Mouse (Mus musculus): ENCODE measurements around the gene Sv2c. TPM values are rescaled to one million over a fixed set of nuclear protein-coding genes. Genes with fewer than 3 reads are reported as not detected.
"Not testable (repeated sequence)": the region's sequence is repeated elsewhere in the genome, so short reads cannot be mapped to it uniquely, and the experiment has no call there.

The Sv2c gene
- 3.1 and 6.2 TPM in 2 replicates for total RNA-seq (2021)
- long read RNA-seq, experiment 1, partial matches to known transcripts, result 1 of 2 reads
- long read RNA-seq, experiment 1, other reads (novel, unspliced or antisense), result 1 of 2 reads
- long read RNA-seq, experiment 2, partial matches to known transcripts, result 0 of 1 reads
- long read RNA-seq, experiment 2, other reads (novel, unspliced or antisense), result 1 of 1 reads

DNA sequence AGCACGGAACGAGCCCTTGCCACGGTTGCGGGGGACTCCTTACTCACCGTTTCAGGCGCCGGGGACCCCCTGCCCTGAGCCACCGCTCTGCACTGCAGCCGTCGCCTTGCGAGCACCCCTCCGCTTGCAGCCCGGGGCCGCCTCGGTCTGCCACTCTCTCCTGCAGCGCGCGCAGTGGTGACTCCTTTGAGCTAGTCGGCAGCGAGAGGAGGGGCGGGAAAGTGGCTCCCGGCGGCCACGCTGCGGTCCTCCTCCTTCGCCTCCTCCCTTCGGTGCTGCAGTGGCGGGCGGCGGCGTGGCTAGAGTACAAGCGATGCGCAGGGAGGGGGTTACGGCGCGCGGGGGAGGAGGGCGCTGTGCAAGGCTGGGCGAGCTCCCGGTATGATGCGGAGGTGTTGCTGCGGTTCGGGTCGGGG is at the start of gene Sv2c:
Gene Sv2c, minus strand, starts transcription at position 177 of the 416 bp plus-strand sequence.
- peak; percentile 62 for DNase-seq

DNA sequence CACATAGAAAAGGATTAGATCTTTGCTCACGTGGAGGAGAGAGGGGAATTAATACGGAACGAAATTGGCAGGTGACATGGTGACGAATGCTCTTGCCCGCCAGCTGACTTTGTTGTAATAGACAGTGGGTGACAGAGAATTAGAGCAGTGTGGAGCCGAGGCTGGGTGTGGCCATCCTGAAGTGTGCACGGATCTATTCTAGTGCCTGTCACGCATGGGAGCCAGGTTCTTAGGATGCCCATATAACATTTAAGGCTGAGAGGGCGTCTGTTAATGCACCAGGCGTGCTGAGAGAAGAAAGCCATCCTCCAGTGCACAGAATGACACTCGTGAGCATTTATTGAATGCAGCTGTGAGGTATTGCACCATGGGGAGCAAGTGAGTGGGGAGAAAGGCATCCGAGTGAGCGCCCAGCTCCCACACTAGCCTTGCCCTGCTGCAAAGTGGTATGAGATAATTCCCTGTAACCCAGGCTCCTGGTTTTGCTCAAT is 48.3 kb upstream of the Sv2c start:
- DNase-seq, result no peak

DNA sequence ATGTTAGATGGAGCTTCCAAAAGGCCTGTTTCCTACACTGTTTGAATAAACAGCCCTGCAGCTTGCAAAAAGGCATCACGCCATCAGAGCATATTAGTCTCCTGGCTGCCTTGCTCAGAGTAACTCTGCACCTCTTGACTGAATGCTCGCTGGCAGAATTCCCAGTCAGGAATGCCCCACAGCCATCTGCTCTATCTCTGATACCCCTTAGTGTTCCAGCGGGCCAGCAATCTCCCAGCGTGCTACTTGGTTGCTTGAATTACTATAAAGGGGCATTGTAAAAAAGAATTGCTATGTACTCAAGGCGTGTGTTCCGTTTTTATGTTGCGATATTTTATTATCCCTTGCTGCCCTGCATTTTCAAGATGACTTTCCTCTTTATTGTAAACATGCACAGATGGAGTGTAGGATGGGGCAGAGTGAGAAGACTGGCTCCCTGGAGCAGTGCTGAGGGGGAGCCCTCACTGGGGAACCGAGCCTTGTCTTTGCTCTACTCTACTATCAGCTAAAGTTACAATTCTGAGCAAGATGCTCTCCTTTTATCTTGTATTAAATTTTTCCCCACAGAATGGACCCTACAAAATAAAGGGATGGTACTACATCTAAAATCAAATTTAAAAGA is 43.3 kb upstream of the Sv2c start:
- DNase-seq, result no peak

DNA sequence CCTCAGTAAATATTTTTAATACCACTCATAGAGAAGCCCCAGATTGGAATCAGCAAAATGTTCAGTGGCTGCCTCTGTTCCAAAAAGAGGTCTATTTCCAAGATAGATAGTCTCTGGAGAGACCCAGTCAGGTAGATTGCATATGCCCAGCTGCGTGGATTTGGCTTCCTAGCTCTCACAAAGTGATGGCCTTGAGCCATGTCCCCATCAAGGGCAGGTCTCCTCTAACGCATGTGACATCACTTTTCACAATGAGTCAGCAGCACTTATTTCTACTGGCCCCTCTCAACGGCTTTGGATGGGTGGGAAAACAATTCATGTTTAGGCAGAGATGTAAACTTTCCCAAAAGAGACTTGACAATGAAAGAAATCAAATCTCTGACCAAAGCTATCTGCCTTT is 41.3 kb upstream of the Sv2c start:
- peak; percentile 32 for DNase-seq

DNA sequence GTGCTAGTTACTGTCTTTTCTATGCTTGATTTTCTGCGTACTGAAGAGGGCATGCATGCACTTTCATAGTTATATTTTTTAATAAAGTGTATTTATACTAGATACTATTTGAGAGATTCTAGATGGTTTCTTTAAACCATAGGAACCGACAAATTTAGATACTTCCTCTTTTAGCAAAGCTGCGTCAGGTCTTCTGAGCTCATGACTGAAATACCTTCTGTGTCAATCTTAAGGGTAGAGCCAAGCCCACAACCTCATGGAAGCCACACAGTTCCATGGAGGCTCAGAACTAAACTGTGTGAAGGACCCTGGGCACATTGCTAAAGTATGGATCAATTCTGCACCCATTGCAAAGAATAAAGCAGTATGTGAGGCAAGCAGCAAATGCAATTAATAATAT is 39.9 kb upstream of the Sv2c start:
- DNase-seq, result no peak

DNA sequence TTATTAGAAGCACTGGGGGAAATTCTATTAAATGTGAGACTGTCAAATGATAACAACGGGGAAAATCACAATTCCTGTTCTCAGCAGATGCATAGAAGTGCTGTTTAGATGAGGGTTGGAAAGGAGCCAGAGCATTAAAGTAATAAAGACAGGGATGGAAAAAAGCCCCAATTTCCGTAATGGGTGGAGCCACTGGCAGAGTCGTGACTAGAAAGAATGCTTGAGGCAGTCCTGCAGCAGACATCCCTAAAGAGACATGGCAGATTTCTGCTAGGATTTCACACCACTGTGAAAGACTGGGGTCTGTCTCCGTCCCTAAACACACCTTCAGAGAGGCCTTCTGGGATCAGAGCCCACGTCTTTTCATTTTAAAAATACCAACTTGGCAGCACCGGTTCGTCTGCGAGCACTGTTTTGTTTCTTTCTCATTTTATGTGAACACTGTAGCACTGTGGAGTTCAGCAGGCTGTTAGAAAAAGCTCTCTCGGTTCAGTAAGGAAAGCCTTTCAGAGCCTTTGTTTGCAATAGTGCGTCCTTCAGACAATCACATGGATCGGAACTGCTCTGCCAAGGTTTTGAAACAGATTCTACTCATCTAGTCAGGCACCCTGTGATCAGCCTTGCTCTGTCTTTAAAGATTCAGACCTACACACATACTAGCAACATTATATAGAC is 36.8 kb upstream of the Sv2c start:
- DNase-seq, result no peak

DNA sequence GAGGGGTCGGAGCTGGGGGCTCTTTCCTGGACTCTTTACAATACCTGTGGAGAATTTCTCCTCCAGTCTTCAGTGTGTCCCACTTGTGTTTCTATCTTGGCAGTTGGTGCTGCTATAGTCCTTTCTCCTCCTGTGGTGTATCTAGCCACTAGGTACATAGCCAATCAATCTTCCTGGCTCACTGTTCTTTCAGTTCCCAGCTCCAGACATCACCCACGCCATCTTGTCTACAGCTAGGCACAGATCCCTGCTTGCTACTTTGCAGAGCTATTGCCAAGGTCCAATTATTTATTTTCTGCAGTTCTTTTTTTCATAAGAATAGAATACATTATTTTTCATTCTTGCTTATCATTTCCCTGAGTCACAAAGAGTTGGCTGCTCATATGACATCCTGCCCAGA is 34.2 kb upstream of the Sv2c start:
- no peak for DNase-seq

DNA sequence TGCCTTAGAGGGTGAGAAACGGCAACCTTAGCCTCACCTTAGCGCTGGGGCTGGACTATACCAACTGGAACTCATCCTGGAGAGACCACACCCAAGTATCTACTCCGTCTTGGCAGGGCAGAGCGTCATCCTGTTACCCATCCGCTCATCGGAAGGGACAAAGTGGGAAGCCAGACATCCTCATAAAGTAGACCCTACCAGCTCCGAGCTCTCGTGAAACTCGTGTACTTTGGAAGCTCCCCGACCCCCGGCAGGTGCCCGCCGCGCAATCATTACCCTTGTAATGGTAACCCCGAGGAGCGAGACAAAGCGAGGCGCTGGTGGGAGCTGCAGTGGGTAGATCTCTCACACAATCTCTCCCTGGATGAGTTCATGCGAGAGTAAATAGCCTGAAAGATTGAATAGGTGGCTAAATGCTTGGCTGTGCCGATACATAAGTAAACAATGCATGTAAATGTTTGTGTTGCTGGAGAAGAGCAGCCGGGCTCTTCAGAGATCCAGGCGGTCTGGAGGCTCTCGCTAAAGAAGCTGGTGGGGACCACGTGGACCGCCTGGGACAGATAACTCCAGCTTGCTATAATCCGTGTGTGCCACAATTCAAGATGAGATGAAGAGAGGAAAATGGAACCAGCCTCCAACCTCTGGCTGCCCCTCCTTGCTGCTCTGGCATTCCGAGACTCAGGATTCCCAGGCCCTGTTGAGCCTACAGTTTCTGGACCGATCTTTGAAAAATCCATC is 1.2 kb upstream of the Sv2c start:
- no peak for DNase-seq

DNA sequence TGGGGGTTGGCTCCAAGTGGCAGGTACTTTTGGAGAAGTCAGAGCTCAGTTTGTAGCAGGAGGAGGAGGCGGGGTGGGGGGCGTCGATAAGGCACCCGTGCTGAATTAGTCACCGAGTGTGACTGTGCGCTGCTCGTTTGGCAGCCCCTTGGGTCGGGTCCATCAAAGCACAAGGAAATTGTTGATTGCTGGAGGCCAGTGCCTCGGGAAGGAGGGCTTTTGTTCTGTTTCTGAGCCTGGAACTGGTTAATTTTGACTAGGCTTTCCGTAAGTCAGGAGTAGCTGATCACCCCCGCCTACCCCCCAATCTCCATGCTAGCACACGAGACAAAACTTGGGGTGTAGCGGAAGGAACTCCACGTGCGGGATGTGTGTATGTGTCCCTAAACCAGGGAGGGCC is 456 bp upstream of the Sv2c start:
- no peak for DNase-seq

DNA sequence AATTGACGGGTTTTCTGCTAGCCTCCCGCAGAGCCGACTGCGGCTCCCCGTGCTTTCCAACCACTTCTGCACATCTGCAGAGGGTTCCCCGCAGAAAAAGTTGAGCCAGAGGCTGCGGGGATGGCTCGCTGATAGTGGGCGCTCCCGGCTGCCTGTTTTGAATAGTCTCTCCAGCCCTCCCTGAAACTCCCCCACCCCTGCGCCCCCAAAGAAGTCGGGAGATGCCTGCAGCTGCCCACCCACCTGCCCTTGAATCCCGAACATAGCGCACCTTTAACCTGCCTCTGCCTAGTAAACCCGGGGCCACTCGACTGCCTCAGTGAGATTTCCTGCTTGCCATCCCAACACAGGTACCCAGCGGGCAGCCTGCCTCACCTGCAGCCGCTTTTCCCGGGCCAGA is 466 bp downstream of the Sv2c start:
- DNase-seq, result no peak

DNA sequence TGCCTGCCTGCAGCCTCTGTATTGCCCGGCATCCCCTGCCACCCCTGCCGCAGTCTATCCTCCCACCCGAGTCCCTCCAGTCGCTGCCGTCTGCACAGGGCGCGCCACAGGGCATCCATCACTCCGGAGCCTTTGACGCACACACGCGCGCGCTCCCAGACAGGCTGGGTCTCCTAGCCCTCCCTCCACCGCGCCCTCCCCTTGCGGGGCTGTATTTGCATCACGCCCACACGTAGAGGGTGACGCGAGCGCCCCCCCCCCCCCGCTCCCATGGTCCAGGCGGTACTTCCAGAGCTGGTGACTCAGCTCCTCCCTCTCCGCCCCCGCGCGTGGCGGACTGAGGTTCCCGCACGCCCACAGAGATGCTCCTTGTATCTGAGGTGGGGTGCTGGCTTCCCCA is 1.3 kb downstream of the Sv2c start:
- DNase-seq, result peak; percentile 43

DNA sequence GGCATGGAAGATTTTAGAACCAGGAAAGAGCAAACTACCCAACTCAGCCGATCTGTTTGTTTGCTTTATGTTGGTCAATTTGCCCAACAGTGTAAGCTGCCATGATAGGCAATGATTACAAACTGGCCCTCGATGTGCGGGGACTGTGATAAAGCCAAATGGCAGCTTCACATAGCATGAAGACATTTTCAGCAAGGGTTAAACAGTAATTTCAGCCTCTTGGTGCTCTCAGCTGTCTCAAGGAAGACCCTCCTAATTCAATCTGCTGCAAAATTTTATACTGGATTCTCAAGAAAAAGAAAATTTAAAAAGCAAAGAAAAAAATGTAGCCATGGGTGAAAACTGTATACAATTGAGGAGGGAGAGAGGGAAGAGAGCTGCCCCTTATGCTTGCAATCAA is 3.3 kb downstream of the Sv2c start:
- no peak for DNase-seq

DNA sequence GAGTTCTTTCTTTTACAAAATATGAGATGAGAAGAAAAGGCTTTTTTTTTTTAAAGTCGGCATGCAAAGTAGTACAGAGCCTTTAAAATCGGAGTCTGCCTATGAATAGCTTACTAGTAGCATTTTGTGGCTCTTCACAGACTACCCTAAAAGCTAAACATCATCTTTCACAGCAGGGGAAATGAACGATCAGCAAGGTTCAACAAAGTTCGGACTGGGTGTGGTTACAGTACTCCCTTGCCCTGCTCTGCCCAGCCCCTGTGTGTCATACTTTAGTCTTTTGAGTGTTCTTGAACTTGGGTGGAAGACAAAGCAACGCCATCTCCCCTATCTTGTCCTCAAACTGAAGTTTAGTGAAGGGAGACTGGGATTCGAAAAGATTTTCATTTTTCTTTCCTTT is 5.7 kb downstream of the Sv2c start:
- no peak for DNase-seq

DNA sequence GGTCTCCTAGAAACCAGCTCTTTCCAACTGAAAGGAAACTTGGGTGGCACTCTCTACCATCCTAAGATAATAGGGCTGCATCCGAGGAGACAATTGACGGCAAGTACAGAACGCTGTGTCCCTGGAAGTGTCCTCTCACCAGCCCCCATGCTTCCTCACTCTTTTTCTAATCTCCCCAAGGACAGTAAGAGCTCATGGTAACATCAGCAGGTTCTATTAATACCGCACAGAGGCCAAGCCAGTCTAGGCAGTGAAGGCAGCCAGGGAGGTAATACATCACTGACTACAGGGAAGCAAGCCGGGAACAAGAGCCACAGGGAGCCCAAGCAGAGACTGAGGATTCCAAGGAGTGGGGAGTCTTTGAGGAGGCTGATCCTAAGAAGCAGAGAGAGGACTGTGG is 7.4 kb downstream of the Sv2c start:
- DNase-seq, result peak; percentile 22

DNA sequence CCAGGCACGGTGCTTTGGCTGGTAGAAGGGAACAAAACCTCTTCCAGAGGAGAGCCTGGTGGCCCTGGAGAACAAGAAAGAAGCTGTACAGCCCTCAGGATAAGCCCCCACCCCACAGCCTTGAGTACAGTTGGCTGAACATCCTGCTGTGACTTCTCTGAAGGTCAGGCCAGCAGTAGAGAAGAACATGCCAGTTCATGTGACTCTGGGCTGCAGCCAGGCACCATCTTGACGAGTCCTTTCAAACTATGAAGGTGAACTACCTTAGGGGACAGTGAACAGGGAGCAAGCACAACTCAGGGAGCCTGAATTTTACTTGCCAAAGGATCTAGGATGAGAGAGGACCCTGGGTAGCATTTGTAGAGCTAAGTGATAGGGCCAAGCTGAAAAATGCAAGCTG is 19.7 kb downstream of the Sv2c start:
- no peak for DNase-seq

DNA sequence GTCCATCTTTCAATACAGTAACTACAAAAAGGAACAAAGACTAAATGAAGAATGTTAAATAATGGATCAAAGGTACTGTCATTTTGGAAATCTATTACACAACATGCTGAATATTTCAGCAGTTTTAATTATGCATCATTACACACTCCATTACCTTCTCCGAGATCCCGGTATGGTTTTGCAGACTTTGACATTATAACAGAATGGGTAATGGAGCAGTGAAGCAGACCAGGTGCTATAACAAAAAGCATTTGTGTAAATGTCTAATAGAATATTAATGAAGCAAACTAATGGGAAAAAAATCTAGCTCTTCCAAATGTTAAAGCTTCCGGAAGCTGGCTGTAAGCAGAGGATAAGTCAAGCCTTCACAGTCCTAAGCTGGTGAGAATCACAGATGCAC is 21.6 kb downstream of the Sv2c start:
- DNase-seq, result no peak

DNA sequence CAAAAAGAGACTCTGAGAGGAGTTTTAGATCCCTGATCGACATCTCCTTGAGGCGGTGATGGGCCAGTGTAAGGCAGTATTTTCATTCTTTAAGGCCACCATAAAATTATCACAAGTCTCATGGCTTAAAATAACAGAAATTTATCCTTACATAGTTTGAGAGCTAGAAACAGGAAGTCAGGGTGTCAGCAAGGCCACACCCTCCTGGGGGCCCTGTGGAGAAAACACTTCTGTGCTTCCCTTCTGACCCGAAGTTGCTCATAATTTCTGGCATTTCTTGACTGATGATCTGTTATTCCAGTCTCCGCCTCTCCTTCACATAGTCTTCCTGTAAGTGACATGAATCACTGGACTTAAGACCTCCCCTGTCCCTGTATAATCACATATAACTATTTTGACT is 26.0 kb downstream of the Sv2c start:
- no peak for DNase-seq

DNA sequence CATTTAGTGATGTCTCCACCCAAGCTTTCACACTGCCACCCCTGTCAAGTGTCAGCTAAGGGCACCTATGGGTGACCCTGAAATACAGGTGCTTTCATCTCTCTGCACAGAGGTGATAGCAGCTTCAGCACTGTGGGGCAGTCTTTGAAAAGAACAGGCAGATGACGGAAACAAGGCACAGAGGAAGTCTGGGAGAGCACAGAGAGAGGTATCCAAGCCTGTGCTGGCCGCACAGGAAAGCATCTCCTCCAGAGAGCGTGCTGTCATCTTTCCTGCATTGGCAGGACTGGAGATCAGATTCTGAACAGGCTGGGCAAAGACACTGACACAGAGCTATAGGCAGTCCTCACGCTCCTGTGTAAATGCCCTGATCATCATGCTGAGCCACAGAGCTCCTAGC is 41.4 kb downstream of the Sv2c start:
- DNase-seq, result no peak

DNA sequence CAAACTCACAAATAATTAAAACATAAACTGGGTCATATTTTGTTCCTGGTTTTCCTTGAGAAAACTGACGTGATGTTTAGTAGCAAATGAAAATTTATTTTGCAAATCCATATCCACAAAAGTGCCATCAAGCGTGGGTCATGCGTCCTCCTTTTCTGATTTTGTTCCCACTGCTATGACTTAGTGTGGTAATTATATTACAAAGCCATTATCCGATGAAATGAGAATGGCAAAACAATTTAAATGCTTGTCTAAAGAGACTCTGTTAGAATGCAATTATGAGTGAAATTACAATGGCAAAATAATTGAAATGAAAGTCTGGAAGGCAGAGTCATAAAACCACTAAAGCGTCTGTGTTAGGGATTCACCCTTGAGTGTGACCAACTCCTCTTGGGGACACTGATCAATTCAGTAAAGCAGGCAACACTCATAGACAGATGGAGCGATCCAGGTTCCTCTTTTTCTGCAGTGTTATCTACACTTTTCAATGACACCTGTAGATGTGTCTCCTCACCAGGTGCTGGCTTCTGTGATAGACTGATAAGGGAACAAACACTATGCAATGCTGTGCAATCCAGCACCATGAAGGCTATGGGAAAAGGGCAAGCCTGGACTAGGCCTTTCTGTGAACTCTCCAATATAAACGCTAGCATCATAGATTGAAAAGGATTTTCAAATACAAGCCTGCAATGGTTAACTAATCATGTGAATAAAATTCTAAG is 46.6 kb downstream of the Sv2c start:
- DNase-seq, result no peak

DNA sequence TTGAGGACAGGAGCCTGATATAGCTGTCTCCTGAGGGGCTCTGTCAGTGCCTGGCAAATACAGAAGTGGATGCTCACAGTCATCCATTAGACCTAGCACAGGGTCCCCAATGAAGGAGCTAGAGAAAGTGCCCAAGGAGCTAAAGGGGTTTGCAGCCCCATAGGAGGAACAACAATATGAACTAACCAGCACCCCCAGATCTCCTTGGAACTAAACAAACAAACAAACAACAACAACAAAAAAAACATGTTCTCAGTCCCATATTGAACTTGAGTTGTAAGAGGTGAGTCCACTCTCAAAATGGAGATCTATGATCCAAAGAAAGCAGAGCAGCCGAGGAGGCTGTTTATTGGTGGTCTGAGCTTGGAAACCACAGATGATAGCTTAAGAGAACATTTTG is 50.6 kb downstream of the Sv2c start, which contains the start of gene Gm17190:
Gene Gm17190, plus strand, starts transcription at position 301 of the 400 bp plus-strand sequence.
- not testable (repeated sequence) for DNase-seq

DNA sequence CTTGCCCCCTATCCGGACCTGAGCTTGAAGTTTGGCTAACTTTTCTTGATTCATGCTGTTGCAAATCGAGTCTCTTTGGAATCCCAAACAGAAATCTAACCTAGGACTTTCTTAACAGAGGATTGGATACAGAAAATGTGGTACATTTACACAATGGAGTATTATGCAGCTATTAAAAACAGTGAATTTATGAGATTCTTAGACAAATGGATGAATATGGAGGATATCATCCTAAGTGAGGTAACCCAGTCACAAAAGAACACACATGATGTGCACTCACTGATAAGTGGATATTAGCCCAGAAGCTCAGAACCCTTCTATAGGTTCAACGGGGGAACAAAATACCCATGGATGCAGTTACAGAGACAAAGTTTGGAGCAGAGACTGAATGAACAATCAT is 51.1 kb downstream of the Sv2c start, which contains the start of gene Gm20075:
Gene Gm20075, minus strand, starts transcription at position 101 of the 400 bp plus-strand sequence.
- DNase-seq, result not testable (repeated sequence)

DNA sequence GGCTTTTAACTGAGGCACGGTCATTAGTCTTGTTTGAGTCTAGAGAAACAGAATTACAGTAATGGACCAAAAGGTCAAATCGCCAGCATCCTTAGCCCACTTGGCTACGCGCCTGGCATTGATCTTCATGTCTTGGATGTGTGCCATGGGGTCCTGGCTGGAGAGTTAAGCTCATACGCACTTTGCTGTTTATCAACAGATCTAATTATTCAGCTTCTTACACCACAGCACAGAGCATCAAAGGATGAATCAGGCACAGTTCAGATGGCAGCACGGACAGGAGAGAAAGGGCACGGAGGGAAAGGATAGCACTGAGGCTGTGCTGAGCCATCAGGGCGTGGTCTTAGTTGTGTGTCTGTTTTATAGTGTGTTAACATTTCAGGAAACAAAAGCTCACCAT is 58.8 kb downstream of the Sv2c start:
- DNase-seq, result peak; percentile 30
